Mouse (Mus musculus): ENCODE measurements around the gene 1500011B03Rik.

GRCm38 (mm10) chr5:114816599-114816998 lies 6.7 kb downstream of the 1500011B03Rik start:
- no peak for TF ChIP-seq CTCF (IDR thresholded peaks at IDR 0.05; ENCODE audit: low read depth, low read length)
- TF ChIP-seq POLR2A (IDR thresholded peaks at IDR 0.05; ENCODE audit: borderline replicate concordance, low read depth, low read length), result no peak
